Mouse (Mus musculus) 416B (cell line): ENCODE data around the gene Evx2.
A peak's percentile ranks its signal among the peaks of the same experiment; 100 is the strongest.

Source experiments
- DNase-seq: peaks from one replicate; pipeline ENCODE4 v3.0.0; 2011; ENCODE audit warnings: low read depth

The Evx2 gene

DNA sequence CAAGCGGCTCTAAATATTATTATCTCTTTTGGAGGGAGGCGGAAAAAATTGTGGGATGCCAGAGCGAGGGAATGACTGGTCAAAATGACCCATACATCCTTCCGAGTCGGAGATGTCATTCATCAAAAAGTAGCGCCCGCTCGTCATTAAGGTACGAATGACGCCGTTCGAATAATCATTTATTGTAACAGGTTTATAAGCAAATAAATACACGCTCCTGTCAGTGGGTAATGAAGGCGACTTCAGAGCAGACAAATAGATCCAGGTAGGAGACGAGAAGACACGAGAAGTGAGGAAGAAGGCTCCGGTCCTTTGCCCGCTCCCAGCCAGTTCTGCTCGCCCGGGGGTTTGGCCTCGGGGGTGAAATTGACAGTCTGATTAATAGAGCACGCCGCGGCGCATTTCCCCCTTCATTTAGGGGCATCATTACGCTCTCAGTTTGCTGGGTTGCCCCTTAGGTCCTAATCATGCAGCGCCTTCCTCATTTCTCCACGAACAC, at the start of gene Evx2:
Evx2 (minus strand) TSS at position 51 of the 499 bp plus-strand sequence.
- no peak for DNase-seq

DNA sequence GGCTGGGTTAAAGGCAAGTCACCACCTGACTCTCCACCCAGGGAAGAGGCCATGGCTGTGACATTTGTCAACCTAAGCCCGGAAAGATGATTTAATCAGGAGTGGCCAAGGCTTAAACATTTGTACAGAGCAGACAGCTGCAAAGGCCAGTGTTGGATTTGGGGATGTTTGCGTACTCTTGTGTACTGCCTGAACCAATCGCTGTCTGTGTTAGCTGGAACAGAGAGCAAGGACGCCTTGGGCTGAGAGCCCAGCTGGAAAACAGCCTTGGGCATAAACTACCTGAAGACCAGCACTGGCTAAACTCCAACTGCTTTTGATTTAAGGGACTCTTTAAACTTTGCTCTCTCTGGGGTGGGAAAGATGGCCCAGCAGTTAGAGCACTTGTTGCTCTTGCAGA, 49.3 kb upstream of the Evx2 start:
- no peak for DNase-seq

DNA sequence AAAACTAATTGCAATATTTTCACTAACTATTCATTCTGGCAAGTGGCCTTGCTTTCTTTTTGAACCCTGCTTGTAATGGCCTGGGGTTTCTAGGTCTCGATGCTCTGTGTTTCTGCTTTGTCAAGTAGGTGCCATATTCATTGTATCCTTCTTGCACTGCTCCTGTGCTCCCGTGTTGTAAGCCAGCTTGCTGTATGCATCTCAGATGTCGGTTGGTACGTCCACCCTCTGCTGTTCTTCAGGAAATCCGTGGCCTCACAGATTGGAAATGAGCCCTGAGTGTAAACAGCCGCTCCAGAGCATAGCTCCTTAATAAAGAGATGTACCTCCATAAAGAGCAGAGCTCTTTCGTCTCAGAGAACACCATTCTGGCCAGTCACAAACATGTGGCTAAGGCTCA, 48.2 kb upstream of the Evx2 start:
- DNase-seq = no peak

DNA sequence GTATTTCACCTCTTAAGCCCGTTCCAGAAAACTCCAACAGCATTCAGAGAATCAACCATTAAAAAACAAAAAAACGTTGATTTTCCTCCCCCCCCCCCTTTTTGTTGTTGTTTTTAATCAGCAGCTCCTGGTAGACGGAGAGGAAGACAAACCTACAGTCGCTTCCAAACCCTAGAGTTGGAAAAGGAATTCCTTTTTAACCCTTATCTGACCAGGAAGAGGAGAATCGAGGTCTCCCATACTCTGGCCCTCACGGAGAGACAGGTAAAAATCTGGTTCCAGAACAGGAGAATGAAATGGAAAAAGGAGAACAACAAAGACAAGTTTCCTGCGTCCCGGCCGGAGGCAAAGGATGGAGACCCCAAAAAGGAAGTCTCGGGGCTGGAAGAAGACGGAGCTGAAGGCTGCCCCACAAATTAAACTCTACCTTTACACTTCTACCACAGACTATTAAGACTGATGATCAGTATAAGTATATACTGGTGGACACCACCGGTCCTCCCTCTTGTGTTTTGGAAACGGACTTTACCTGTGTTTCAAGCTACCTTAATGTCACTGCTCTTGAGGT, 47.1 kb upstream of the Evx2 start:
- no peak for DNase-seq

DNA sequence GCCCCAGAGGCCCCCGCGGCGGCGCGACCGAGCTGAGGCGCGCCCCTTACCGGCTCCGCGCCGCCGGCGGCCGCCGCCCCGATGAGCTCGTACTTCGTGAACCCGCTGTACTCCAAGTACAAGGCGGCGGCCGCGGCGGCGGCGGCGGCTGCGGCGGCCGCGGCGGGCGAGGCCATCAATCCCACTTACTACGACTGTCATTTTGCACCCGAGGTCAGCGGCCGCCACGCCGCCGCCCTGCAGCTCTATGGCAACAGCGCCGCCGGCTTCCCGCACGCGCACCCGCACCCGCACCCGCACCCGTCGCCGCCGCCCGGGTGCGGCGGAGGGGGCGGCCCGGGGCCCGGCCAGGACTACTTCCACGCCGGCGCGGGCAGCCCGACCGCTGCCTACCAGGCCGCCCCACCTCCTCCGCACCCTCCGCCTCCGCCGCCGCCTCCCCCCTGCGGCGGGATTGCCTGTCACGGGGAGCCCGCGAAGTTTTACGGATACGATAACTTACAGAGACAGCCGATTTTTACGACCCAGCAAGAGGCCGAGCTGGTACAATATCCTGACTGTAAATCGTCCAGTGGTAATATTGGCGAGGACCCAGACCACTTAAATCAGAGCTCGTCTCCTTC, 46.2 kb upstream of the Evx2 start:
- no peak for DNase-seq

DNA sequence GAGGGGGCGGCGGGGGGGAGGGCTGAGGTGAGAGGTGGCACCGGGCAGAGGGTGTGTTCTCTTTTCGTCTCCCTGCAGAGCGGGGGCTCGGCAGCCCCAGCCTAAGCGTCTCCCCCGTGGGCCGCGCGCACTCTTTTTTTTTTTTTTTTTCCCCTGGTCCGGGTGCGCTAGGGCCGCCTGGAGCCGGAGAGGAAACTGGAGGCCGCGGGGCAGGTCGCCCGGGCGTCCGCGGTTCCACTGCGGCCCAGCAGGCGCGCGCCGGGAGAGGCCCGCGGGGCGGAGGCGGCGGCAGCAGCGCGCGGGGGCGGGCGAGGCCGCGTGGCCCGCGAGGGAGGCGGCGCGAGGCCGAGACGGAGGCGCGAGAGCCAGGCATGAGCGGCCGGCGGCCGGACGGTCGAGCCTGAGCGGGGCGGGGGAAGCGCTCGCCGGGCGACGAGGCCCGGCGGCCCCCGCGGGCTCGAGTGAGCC, 45.7 kb upstream of the Evx2 start:
- no peak for DNase-seq

DNA sequence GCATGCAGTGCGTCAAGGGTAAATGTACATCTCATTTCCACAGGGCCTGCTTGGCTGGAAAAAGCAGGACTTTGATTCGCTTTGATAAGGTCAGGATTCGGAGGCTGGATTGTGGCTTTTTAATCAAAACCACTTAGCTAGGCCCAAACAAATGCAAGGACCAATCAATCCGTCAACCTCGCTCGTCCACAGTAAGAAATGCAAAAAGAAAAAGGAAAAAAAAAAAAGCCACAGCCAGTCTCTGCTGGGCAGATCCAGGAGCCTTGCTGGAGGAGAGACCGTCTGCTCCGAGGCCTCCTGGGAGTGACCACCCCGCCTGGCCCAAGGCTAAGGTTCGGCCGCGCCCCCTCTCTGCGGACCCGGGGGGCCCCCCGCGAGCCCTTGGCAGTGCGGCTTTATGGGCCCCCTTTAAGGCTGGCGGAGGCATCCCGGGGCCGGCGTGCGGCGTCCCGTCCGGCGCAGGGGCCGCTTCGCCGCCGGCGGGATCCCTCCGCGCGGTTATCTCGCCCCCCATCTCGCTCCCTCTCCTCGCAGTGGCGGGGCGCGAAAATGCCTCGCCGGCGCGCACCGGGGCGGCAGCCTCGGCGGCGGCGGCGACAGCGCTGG, 45.1 kb upstream of the Evx2 start, which contains the start of gene Hoxd8:
Hoxd8 (plus strand) TSS at position 223 of the 606 bp plus-strand sequence.
- DNase-seq = no peak

DNA sequence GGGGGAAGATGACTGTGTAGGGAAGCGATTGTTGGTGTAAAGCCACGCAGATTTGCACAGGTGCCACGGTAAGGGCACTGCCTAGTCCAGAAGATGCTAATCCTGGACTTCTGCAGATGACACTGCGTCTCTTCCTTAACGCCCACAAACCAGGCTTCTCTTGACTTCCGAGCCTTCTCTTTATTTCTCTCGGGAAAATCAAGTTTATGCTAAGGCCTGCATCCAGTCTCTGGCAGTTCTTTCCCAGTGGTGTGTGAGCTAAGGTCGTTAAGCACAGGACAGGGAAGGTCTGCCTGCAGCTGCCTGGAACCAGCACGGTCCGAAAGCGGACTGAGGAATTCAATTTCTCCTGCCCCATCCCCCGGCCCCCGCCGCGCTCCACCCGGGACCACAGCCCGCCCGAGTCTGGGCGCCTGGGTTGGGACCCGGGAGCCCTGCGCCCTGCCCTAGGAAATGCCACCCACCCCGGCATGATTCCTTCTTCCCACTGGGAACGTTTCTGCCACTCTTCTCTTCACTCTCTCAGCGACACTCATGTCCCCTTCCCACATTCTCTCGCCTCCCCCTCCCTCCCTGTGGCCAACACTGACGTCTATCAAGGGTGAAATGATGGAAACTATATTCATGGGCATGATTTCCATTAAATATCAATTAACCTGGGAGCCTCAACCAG, 44.5 kb upstream of the Evx2 start:
- no peak for DNase-seq

DNA sequence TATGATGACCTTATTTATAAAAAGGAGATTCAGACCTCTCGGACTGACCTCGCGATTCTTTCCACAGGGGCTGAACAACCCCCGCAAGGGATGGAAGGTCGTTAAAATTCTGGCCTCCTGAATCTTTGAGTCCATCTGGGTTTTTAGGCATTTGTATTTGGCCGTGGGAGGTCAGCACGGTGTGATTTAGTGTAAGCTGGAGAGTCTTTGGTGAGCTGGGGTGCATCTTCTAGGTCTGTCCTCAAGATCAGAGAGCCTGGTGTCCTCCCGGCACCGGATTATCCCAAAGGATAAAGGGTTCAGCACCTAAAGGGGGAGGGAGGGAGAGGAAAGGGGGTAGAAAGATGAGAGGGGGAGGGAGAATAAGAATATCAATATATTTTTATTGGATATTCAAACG, 44.0 kb upstream of the Evx2 start:
- DNase-seq = no peak

DNA sequence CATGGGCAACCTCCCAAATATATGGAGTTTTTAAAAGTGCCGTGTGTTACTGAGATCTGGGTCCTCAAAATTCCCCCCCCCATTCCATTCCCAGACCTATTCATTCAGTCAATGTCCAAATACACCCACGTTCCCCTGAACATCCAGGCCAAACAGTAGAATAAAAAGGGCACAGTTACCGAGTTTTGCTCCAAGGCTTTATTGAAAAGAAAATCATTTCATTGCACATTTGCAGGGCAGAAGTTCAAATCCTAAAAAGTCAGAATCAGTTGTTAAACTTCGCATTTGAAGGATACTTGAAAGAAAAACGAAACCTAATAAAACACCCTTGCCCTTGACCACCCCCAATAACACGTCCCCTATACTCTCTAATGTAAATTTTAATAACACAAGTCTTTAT, 43.5 kb upstream of the Evx2 start:
- no peak for DNase-seq

DNA sequence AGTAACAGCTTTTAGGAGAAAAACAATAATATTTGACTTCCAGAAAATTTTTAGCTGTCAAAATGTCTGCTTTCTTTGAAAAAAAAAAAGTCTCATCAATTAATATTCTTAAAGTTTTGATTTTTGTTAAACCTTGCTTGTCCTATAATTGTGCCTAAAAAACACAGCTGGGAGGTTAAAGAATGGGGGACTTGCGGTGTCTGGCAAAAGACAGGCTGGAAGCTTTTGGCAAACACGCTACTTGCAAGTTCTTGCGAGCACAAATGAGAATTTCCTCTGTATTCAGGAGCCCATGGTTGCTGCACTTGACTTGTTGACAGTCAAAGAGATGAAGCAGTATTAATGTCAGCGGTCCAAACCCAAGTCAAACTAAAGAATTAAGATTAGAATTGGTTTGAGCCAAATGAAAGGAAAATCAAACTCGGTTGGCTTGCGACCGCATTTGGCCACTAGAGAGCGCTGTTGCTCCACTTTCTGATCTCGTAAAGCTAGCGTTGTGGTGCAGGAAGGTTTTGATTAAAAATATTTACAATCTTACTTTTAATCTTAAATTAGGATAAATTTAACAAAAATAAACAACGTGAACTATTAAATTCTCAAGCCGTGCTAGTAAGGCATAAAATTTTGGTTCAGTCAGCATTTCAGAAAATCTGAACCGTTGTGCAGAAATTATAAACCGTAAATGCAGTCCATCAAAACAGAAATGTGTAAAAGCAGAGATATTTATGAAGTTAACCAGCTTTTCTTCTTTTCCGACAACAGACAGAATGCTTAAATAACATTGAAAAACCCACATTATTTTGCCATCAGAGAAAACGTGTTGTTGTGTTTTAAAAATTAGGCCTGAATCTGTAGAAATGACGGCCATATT, 42.8 kb upstream of the Evx2 start:
- peak; percentile 47 for DNase-seq

DNA sequence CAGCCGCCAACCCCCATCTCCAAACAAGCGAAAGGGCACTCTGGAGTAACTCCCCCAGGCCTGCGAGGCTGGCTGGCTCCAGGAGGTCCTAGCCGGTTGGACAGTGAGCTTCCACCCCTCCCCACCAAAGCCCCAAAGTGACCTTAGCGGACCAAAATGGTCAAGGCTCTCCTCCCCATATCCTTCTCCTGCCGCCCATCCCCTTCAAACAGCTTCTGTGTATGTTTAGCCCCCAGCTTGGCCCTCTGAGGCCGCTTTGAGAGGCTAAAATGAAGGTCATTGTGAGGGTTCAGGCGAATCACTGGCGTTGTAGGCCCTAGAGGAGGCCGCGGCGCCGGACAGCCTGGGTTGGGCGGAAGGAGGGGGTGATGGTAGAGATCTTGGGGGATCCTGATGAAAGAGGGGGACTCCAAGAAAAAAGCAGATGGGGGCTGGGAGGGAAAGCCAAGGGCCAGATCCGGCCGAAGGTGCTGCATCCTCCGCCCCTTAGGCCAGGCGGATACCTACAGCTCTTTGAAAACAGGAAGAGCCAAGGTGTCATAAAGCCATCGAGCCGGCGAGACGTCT, 41.3 kb upstream of the Evx2 start:
- DNase-seq = no peak

DNA sequence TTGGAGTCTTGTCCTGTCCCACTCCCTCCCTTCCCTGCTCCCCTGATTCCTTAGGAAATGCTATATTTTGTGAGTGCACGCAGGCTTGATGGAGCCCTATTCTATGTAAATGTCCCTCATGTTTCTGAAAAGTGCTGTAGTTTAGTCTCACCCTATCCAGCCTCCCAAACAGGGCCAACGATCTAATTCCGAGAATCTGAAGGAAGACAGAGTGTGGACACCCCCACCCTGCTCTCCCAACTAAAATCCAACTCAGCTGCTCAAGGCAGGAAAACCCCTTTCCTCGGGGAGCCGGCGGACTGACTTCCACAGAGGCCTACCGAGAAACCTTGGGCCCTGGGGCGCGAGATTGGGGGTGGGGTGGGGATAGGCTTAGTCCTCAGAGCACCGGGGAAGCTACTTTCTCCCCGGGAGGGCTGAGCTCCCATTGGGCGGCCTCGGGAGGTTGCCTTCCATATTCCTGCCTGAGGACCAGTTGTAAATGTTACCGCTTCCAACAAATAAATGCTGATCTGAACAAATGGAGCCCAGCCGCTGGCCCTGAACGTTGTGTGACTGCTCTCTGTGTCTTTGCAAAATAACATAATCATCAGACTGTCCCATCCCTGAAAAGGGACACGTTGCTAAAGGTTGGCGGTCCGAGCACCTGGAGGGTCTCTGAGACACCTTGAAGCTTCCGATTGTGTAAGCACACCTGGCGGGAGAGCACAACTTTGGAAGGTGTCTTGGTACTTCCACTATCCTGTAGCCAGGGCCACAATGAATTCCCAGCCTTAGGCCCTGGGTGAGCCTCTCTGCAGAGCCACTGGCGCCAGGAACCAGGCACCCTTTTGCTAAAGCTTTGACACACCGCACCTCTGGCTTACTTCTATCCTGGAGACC, 40.5 kb upstream of the Evx2 start:
- DNase-seq = no peak

DNA sequence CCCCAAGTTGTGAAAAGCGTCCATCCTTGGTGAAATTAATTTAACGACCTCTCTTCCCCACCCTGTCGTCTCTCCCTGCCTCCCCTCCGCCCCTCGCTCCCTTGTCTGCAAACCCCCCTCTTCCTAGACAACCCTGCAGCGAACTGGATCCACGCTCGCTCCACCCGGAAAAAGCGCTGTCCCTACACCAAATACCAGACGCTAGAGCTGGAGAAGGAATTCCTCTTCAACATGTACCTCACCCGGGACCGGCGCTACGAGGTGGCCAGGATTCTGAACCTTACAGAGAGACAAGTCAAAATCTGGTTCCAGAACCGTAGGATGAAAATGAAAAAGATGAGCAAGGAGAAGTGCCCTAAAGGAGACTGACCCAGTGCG, 39.7 kb upstream of the Evx2 start:
- DNase-seq = no peak

DNA sequence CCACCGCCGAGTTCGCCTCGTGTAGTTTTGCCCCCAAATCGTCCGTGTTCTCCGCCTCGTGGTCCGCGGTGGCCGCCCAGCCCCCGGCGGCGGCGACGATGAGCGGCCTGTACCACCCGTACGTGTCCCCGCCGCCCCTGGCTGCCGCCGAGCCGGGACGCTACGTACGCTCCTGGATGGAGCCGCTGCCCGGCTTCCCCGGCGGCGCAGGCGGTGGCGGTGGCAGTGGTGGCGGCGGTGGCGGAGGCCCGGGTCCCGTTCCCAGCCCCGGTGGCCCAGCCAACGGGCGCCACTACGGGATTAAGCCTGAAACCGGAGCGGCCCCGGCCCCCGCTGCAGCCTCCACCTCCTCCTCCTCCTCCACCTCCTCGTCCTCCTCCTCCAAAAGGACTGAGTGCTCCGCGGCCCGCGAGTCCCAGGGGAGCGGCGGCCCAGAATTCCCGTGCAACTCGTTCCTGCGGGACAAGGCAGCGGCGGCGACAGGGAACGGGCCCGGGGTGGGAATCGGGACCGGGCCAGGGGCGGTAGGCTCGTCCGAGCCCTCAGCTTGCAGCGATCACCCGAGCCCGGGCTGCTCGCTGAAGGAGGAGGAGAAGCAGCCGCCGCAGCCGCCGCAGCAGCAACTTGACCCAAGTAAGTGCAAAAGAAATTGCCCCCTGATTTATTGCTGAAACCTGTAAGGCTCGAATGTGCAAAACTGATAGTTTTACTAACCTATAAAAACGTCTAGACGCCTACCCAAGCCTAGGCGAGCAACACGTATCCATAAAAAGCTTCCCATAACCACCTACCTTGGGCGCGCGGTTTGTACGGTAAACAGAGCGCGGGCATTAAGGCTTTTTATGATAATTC, 39.1 kb upstream of the Evx2 start:
- DNase-seq = no peak

DNA sequence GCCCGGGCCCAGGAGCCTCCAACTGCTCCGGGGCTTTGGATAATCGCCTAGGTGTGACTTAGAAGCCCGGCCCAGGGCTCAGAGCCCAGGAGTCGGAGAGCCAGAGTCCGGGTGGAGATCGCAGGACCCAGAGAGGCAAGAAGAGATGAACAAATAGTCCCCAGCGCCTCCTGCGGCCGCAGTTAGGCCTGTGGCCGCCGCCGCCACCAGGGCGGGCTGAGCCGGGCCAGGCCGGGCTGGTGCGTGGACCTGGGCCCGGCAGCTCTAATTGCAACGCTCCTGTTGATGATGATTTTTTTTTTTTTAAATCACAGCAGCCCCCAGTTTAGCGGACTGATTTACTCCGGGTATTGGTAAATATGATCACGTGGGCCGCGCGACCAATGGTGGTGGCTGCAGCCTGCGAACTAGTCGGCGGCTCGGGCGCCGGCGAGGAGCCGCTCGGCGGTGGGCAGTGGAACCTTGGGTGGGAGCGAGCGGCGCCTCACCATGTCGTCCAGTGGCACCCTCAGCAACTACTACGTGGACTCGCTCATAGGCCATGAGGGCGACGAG, 38.3 kb upstream of the Evx2 start, which contains the start of gene Hoxd9:
Hoxd9 (plus strand) TSS at position 161 of the 555 bp plus-strand sequence.
- no peak for DNase-seq

DNA sequence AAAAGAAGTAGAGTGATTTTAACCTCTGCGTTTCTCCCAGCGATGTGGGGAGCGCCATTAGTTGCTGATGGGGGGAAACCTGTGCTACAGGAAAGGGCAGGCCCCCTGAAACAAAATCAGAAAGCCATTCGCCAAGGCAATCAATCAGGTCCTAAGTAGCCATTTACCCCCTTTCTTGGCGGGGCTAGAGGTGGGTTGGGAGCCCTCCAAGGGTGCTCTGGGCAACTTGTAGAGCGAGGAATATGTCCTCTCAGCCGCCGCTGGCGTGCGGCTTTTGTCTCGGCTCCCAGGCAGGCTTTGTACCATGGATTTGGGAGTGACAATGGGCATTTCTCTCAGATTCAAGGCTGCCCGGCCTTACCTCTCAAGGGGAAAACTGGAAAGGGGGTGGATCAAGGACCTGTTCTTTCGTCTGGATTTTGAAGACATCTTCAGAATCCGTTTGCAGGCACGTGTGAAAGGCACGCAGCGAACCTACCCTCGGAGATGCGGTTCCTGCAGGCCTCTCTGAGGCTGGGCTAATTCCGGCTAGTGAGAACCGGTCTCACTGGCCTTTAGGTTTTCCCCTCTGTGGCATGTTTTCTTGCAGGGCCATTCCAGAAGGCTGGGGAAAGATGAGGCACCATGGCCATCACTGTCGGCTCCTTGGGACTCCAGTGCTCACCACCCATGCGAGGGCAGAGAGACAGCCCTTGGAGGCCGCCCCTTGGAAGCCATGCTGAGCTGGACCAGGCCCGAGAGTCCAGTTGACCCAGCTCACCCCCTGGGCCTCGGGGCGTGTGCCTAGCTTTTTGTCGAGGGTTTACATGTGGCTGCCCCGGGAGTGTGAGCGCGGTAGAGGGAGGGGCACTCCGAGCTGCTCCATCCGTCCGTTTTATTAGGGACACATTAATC, 37.3 kb upstream of the Evx2 start:
- DNase-seq = no peak

DNA sequence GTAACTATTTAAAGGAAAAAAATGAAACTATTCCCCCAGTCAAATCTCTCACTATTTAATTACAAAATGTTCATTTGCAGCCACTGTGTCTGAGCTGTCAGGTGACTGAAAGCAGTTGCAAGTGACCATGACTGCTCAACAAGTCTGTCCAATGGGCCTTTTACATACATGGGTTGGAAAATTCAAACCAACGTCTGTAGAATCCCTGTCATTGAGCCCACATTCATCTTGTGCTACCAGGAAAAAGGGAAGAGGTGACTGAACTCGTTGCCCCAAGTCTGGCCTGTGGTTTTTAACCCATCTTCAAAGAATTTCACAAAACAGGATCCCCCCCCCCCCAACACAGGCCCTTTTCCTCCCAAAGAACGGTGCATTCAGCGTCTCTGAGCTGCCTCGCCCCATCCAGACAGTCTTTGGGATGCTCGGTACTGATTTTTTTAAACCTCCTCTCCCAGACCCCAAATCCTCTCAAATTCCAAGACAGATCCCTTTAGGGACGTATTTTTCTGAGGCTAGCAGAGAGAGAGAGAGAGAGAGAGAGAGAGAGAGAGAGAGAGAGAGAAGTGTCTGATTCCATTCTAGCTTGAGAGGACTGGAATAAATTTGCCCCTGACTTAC, 36.6 kb upstream of the Evx2 start:
- no peak for DNase-seq
